Mouse (Mus musculus) limb, embryonic 11.5 days (tissue): ENCODE measurements around the gene Pelp1. TPM values are rescaled to one million over a fixed set of nuclear protein-coding genes. Genes with fewer than 3 reads are reported as not detected.

Experiments
- ATAC-seq: fragments of 200-750 bp; cut with Nextera tagmentation; 2 replicates; pipeline ENCODE4 v1.8.0; 2017; ENCODE audit warnings: low read depth; ENCODE audit not compliant: insufficient number of reproducible peaks, low FRiP score, low TSS enrichment
- DNase-seq: peaks from one replicate; pipeline ENCODE4 v3.0.0-alpha.2; 2015; ENCODE audit warnings: low spot score
- H3K27ac ChIP-seq: fragments of 300-500 bp; sonication (generic); replicated peaks from 2 replicates; pipeline ENCODE4 v1.5.1; 2014; ENCODE audit warnings: low read depth, mild to moderate bottlenecking, low read length
- H3K27me3 ChIP-seq: fragments of 300-500 bp; sonication (generic); 2 replicates; pipeline ENCODE4 v1.6.1; 2014; ENCODE audit warnings: mild to moderate bottlenecking, low read length, mixed read lengths; ENCODE audit not compliant: control insufficient read depth, insufficient read depth
- H3K36me3 ChIP-seq: fragments of 300-500 bp; sonication (generic); 2 replicates; pipeline ENCODE4 v1.6.1; 2014; ENCODE audit warnings: mild to moderate bottlenecking, low read length, moderate library complexity, mixed read lengths; ENCODE audit not compliant: control insufficient read depth, insufficient read depth
- H3K4me1 ChIP-seq: fragments of 300-500 bp; sonication (generic); 2 replicates; pipeline ENCODE4 v1.6.1; 2014; ENCODE audit warnings: low read length, mixed read lengths; ENCODE audit not compliant: control insufficient read depth, insufficient read depth
- H3K4me2 ChIP-seq: fragments of 300-500 bp; sonication (generic); 2 replicates; pipeline ENCODE4 v1.6.1; 2014; ENCODE audit warnings: low read depth, mild to moderate bottlenecking, moderate library complexity; ENCODE audit not compliant: severe bottlenecking
- H3K4me3 ChIP-seq: fragments of 300-500 bp; sonication (generic); 2 replicates; pipeline ENCODE4 v1.5.1; 2014; ENCODE audit warnings: low read depth, low read length
- H3K9ac ChIP-seq: fragments of 300-500 bp; sonication (generic); 2 replicates; pipeline ENCODE4 v1.6.1; 2014; ENCODE audit warnings: mild to moderate bottlenecking, low read length
- H3K9me3 ChIP-seq: fragments of 300-500 bp; sonication (generic); 2 replicates; pipeline ENCODE4 v1.6.1; 2016; ENCODE audit warnings: low read length; ENCODE audit not compliant: control insufficient read depth
- WGBS: fragments of 180-500 bp; shearing (Covaris S2); extraction: QIAGEN DNeasy Blood & Tissue Kit; methylation state at CpG from one replicate; pipeline ENCODE4 v1.1.7; 2014; 5-methylcytosine and 5-hydroxymethylcytosine counted together
- polyA plus RNA-seq: library from polyadenylated mRNA; unstranded; fragments of >200 nt; fragmentation: Nextera tagmentation; extraction: Ambion mirVana; gene quantifications from 2 replicates; pipeline ENCODE4 v1.2.1, GENCODE M21; 2014

Gene Pelp1
- polyA plus RNA-seq = 45.2 and 50.8 TPM in 2 replicates

DNA sequence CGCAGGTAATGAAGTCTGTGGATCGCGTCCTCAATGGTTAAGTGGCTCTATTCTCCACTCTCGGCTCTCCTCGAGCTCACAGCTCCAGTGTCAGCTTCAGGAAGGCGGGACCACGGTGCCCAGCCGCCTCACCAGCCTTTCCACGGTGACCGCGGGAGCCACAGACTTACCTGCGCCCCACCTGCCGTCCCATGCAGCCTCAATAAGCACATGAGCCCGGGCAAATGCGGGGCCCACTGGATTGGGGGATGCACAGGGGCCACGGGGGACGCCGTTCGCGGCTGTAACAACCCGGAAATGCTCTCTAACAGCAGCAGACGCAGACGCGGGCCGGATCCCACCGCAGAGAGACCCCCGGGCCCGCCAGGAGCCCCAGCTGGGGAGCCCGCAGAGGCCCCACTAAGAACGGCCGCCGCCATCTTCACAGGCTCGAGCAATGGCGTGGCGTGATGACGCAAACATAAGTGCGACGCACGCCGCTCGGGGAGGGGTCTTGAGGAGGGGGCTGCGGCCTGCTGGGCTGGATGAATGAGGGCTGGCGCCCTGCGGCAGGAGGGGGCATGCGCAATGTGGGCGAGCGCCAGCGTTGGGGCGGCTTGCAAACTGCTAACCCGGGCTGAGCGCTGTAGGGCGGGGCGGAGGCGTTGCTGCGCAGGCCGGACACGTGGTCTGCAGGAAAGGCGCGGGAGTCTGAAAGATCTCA is at the start of gene Pelp1:
Pelp1 (minus strand) TSS at position 438 of the 703 bp plus-strand sequence.
- peak within 1 kb of the TSS; percentile 60 for H3K4me2 ChIP-seq
- DNase-seq (peak; percentile 99), ATAC-seq (peak; percentile 97)
- H3K4me3 ChIP-seq = peak within 1 kb of the TSS; percentile 95
- peak within 1 kb of the TSS; percentile 95 for H3K9ac ChIP-seq
- H3K4me1 ChIP-seq = peaks cover 8% of the 10 kb centered on the region
- no peaks in the 10 kb centered on the region for H3K27me3 ChIP-seq
- no peaks in the 10 kb centered on the region for H3K9me3 ChIP-seq
- H3K27ac ChIP-seq = no peak within 1 kb of the TSS
- under 1% methylated on average over 59 of the region's 59 CpGs for WGBS
- H3K36me3 ChIP-seq = 0 out of 2 replicates have a peak, but pooled peaks cover 2% of the 10 kb centered on the region

DNA sequence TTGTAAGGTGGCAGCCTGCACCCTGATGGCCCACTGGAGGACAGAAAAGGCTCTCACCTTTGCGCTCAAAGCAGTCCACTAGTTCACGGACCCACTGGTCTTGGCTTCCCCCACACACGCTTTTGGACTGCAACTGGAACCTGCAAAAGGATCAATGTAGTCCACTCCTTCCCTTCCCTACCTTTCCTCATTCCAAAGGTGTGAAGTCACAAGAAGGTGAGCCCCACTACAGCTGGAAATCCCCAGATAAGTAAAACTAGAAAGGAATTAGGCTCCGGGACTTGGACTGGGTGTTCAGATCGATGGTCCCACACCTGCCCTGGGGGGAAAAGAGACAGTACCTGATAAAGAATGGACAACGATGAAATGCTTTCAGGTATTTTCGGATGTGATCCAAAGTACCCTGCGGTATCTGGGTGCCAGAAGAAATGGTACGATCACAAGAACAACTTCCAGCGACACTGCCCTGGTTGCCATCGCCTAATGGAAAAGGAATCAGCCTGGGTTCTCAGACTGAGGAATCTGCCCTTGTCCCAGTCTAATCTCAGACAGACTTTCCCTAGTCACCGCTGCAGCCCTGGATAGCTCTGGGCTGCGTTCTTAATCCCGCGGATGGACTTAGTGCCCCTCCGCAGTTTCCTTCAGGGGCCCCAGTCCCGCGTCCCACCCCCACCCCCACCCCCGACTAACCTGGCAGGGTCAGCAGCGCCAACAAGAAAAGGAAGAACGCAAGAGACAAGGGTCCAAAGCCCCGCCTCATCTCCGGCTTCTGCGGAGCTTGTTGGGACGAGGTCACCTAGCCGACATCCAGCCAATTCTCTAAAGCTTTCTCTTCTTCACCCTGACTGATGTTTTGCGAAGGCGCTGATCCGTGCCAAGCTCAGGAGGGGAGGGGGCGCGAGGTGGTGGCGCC is 49.1 kb upstream of the Pelp1 start, which contains the start of gene Zmynd15:
Zmynd15 (plus strand) TSS at position 746 of the 913 bp plus-strand sequence.
- H3K4me2 ChIP-seq = peak within 1 kb of the TSS; percentile 75
- H3K36me3 ChIP-seq = no peaks in the 10 kb centered on the region
- 20% methylated on average over 31 of the region's 32 CpGs for WGBS
- peak within 1 kb of the TSS; percentile 41 for H3K4me3 ChIP-seq
- peak within 1 kb of the TSS; percentile 36 for H3K9ac ChIP-seq
- H3K9me3 ChIP-seq = no peaks in the 10 kb centered on the region
- no peak within 1 kb of the TSS for H3K27ac ChIP-seq
- peak; percentile 35 for DNase-seq
- no peak for ATAC-seq
- no peaks in the 10 kb centered on the region for H3K4me1 ChIP-seq
- peaks cover 24% of the 10 kb centered on the region for H3K27me3 ChIP-seq

DNA sequence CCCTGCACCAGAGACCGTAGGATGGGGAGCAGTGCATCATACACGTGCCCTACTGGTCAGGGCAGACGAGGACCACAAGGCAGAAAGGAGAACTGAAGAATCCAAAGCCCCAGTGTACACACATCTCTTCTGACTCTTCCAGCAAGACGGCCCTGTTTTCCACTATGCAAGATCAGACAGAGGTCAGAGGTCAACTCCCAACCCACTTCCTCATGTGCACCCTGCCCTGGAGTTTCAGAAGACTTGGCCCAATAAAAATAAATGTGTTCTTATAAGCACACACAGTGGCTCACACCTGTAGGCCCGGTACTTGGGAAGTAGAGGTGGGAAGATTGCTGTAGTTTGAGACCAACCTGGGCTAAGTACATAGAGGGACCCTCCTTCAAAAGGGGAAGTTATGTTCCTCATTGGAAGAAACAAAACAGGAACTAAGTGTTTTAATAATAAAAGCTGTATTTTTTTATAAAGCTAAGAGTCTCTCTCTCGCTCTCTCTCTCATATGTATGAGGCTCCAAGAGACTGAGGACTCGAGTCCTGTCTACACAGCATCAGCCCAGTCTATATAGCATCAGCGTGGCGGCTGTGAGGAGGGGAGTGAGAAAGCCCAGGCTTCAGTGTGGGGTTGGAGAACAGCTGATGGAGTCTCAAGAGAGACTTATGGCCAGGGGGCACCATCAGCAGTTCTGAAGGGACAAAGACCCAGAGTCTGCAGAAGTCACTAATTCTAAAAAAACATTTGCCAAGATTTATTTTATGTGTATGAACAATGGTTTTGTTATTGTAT is 43.6 kb upstream of the Pelp1 start:
- DNase-seq (no peak), ATAC-seq (no peak)
- Histone ChIP-seq H3K4me1 (peaks cover 5% of the 10 kb centered on the region; the same call in 1 of the 2 replicates), H3K27ac (no peak overlapping the region), H3K4me2 (no peak overlapping the region), H3K36me3 (no peaks in the 10 kb centered on the region), H3K4me3 (no peak overlapping the region), H3K27me3 (peaks cover under 1% of the 10 kb centered on the region; the same call in 1 of the 2 replicates), H3K9ac (no peak overlapping the region), H3K9me3 (no peaks in the 10 kb centered on the region)
- 89% methylated on average over 9 of the region's 9 CpGs for WGBS

DNA sequence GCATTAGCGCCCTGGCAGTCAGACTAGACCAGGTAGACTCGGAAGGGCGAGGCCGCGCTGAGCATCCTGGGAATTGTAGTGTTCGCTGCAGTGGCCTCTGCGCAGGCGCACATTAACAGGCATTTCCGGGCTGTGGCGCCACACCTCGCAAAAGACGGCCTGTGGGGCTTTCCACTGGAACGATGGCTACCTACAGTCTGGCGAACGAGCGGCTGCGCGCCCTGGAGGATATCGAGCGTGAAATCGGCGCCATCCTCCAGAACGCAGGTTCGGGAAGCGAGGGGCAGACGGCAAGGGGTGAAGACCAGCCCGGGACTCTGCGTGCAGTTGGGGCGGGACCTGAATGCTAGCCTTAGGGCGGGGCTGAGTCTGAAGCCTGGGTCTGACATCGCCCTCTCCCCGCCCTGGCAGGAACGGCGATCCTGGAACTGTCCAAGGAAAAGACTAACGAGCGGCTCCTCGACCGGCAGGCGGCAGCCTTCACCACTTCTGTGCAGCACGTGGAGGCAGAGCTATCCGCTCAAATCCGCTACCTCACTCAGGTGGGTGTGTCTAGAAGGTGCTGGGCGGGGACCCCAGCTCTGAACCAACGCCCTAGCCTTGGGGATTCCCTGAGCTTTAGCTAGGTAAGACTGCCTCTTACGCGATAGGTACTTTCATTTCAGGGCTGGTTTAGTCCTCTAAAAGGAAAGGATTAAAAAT is 42.1 kb upstream of the Pelp1 start, which contains the start of gene Med11:
Med11 (plus strand) TSS at position 123 of the 702 bp plus-strand sequence.
- Histone ChIP-seq H3K36me3 (no peaks in the 10 kb centered on the region), H3K9me3 (no peaks in the 10 kb centered on the region), H3K4me1 (peaks cover 5% of the 10 kb centered on the region; the same call in 1 of the 2 replicates), H3K27ac (peak within 1 kb of the TSS; percentile 94), H3K9ac (peak within 1 kb of the TSS; percentile 77), H3K4me3 (peak within 1 kb of the TSS; percentile 73), H3K27me3 (no peaks in the 10 kb centered on the region), H3K4me2 (peak within 1 kb of the TSS; percentile 60)
- ATAC-seq = peak; percentile 96
- WGBS = under 1% methylated on average over 46 of the region's 46 CpGs
- peak; percentile 96 for DNase-seq

DNA sequence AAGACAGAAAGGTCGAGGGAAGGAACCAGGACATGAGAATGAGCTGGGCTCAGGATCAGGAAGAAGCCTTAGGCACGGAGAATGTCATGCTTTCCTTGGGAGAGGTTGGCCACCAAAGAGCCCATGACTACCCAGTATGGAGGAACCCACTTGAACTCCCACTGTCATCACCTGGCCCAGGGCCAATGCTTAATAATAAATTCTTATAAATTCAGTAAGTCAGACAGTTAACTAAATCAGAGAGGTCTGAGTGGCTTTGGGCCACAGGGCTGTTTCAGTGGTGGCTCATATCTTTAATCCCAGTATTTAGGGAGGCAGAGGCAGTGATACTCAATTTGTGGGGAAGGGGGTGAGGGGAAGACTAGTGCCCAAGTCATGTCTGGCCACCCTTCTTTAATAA is 41.1 kb upstream of the Pelp1 start:
- no peak overlapping the region for H3K4me2 ChIP-seq
- H3K9ac ChIP-seq = no peak overlapping the region
- H3K9me3 ChIP-seq = no peaks in the 10 kb centered on the region
- peaks cover 5% of the 10 kb centered on the region; the same call in 1 of the 2 replicates for H3K4me1 ChIP-seq
- ATAC-seq (no peak), DNase-seq (no peak)
- H3K27me3 ChIP-seq = no peaks in the 10 kb centered on the region
- no peak overlapping the region for H3K4me3 ChIP-seq
- no peak overlapping the region for H3K27ac ChIP-seq
- WGBS = 85% methylated on average over 2 of the region's 2 CpGs
- no peaks in the 10 kb centered on the region for H3K36me3 ChIP-seq

DNA sequence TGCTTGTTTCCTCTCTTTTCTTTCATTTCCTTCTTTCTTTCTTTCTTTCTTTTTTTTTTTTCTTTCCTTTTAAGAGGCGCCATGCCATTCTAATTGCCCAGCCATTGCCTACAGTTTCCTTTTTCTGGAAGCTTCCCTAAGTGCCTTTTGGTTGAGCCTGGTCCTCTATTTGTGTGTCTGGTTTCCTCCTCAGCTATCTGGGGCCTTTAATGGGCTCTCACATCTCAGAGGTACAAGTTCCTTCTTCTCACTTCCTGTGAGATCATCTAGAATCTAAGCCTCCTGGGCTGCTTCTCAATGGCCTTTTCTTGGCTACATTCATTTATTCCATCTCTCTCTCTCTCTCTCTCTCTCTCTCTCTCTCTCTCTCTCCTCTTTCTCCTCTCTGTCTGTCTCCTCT is 37.5 kb upstream of the Pelp1 start:
- Histone ChIP-seq H3K4me3 (no peak overlapping the region), H3K9ac (no peak overlapping the region), H3K36me3 (no peaks in the 10 kb centered on the region), H3K9me3 (no peaks in the 10 kb centered on the region), H3K27me3 (no peaks in the 10 kb centered on the region), H3K27ac (no peak overlapping the region), H3K4me1 (peaks cover 2% of the 10 kb centered on the region; the same call in 1 of the 2 replicates), H3K4me2 (no peak overlapping the region)
- WGBS = 87% methylated on average over 1 of the region's 1 CpGs
- DNase-seq = no peak
- ATAC-seq = no peak

DNA sequence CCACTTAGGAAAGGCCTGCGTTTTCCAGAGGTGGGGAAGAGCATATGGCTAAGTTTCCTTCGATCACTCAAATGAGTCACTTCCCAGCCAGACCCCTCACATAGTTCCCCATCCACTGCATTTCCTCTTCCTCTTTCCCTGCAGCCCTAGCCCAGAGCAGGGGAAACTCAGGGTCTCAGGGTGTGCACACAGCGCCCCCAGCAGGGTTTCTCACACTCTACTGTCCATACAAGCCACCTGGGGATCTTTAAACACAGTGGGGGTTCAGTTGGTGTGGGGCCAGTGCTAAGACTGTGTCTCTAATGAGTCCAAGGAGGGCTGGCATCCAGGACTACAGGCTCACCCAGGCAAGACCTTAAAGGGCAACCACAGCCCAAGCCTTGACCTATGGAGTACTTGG is 36.9 kb upstream of the Pelp1 start:
- Histone ChIP-seq H3K9ac (no peak overlapping the region), H3K4me1 (no peaks in the 10 kb centered on the region), H3K9me3 (no peaks in the 10 kb centered on the region), H3K36me3 (no peaks in the 10 kb centered on the region), H3K27ac (no peak overlapping the region), H3K4me2 (no peak overlapping the region), H3K27me3 (no peaks in the 10 kb centered on the region), H3K4me3 (no peak overlapping the region)
- DNase-seq (no peak), ATAC-seq (no peak)
- 42% methylated on average over 3 of the region's 3 CpGs for WGBS
